Mouse (Mus musculus): ENCODE measurements around the gene Sbk2. TPM values are rescaled to one million over a fixed set of nuclear protein-coding genes. Genes with fewer than 3 reads are reported as not detected.

Sbk2 gene
- total and polyA plus RNA-seq, 3 experiments, result 0.10 to 0.30 TPM; not detected in 1

DNA sequence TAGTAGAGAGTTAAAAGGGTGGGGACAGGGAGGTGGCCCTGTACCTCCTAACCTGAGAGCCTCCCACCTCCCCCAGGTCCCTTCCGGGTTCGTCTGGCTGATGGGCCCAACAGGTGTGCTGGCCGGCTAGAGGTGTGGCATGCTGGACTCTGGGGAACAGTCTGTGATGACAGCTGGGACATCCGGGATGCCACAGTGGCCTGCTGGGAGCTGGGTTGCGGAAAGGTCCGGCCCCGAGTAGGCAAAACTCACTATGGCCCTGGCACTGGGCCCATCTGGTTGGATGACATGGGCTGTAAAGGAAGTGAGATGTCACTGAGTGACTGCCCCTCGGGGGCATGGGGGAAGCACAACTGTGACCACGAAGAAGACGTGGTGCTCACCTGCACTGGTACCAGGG lies 27.4 kb downstream of the Sbk2 start:
- TF ChIP-seq ELF1 (IDR thresholded peaks at IDR 0.05; ENCODE audit: low read depth, low read length) (peak; percentile 33; the same call in 1 of the 2 replicates), USF1 (IDR thresholded peaks at IDR 0.05; ENCODE audit: low read depth, low read length) (no peak)
- Histone ChIP-seq H3K4me3 (replicated peaks in 1 of 3; ENCODE audit: low read depth in 2 of 3, low read length in 2 of 3, poor library complexity in 1 of 3) (peak overlapping the region in 1 of 3 experiments; percentile 14), H3K79me2 (replicated peaks; ENCODE audit: control insufficient read depth, extremely low read depth, insufficient read depth, poor library complexity, severe bottlenecking) (no peaks in the 10 kb centered on the region), H3K36me3 (replicated peaks in 1 of 2; ENCODE audit: control insufficient read depth in 1 of 2, insufficient read depth in 1 of 2, low read length in 1 of 2) (peaks cover 0 to 2% of the 10 kb centered on the region in 2 experiments), H3K27me3 (replicated peaks) (no peaks in the 10 kb centered on the region), H3K27ac (ENCODE audit: insufficient read depth, low read depth) (no peak overlapping the region), H3K9me3 (replicated peaks; ENCODE audit: low read length) (peaks cover 5% of the 10 kb centered on the region), H3K4me1 (ENCODE audit: control insufficient read depth in 1 of 2, insufficient read depth in 2 of 2) (peaks cover 6 to 38% of the 10 kb centered on the region in 2 experiments), H3K4me2 (ENCODE audit: insufficient read depth, low read depth, poor library complexity, severe bottlenecking) (no peak overlapping the region), H3K9ac (ENCODE audit: insufficient read depth, low read depth) (no peak overlapping the region)
- in situ Hi-C loops (cut with MboI; ENCODE audit: low pct_ligation_motif_present, low pct_unique_long_range_greater_than_20kb, low sequenced_read_pairs), result no loop called here
- DNase-seq (ENCODE audit: extremely low read depth), result peak; percentile 31
- dilution Hi-C loops (cut with MboI; ENCODE audit: extremely low pct_ligation_motif_present, extremely low pct_unique_long_range_greater_than_20kb, low sequenced_read_pairs), result no loop called here

DNA sequence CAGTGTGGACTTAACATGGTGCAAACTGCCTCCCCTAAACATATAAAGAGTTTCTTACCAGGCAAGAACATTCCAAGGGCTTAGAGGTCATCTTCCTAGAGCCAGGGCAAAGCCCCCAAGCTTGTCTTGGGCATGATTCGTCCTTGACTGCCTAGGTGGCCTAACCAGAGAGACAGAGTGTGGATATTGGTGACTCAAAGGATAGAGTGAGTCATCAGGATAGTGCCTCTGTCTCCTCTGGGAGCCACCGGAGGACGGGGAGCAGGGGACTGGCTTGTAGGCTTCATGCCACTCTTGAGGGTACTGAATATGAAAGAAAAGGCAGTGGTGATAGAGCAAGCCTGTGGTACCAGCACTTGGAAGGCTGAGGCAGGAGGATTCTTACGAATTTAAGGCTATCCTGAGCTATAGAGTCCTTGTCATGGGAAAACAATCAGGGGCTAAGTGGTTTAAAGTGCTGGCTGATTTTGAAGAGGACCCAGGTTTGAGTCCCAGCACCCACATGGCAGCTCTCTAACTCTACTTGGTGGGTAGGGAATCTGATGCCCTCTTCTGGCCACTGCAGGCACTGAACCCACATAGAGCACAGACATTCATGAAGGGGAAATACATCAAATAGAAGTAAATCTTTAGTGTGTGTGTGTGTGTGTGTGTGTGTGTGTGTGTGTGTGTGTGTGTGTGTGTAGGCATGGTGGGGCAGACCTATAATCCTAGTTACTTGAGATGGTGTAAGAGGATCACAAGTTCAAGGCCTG lies 29.9 kb downstream of the Sbk2 start:
- Histone ChIP-seq H3K27me3 (replicated peaks) (no peaks in the 10 kb centered on the region), H3K79me2 (replicated peaks; ENCODE audit: control insufficient read depth, extremely low read depth, insufficient read depth, poor library complexity, severe bottlenecking) (no peaks in the 10 kb centered on the region), H3K4me3 (replicated peaks in 1 of 3; ENCODE audit: low read depth in 2 of 3, low read length in 2 of 3, poor library complexity in 1 of 3) (no peak overlapping the region), H3K4me2 (ENCODE audit: insufficient read depth, low read depth, poor library complexity, severe bottlenecking) (no peak overlapping the region), H3K9me3 (replicated peaks; ENCODE audit: low read length) (peaks cover 5% of the 10 kb centered on the region), H3K27ac (ENCODE audit: insufficient read depth, low read depth) (no peak overlapping the region), H3K36me3 (replicated peaks in 1 of 2; ENCODE audit: control insufficient read depth in 1 of 2, insufficient read depth in 1 of 2, low read length in 1 of 2) (no peaks in the 10 kb centered on the region), H3K4me1 (ENCODE audit: control insufficient read depth in 1 of 2, insufficient read depth in 2 of 2) (peaks cover 6 to 38% of the 10 kb centered on the region in 2 experiments), H3K9ac (ENCODE audit: insufficient read depth, low read depth) (no peak overlapping the region)
- in situ Hi-C loops (cut with MboI; ENCODE audit: low pct_ligation_motif_present, low pct_unique_long_range_greater_than_20kb, low sequenced_read_pairs), result no loop called here
- DNase-seq (ENCODE audit: extremely low read depth), result no peak
- dilution Hi-C loops (cut with MboI; ENCODE audit: extremely low pct_ligation_motif_present, extremely low pct_unique_long_range_greater_than_20kb, low sequenced_read_pairs), result no loop called here
- TF ChIP-seq CHD1 (IDR thresholded peaks at IDR 0.05; ENCODE audit: low read depth, low read length), result no peak
- TF ChIP-seq SMC3 (IDR thresholded peaks at IDR 0.05; ENCODE audit: low read depth, low read length), result 0 out of 2 replicates have a peak, but pooled peaks have one; percentile 8
- TF ChIP-seq CHD2 (IDR thresholded peaks at IDR 0.05; ENCODE audit: low read length), result no peak
- no peak for TF ChIP-seq IRF4 (IDR thresholded peaks at IDR 0.05; ENCODE audit: low read depth, low read length)
- TF ChIP-seq ZKSCAN1 (IDR thresholded peaks at IDR 0.05; ENCODE audit: borderline replicate concordance, low read depth, low read length), result no peak
- TF ChIP-seq MAFK (IDR thresholded peaks at IDR 0.05; ENCODE audit: insufficient replicate concordance, low read length), result no peak
- TF ChIP-seq CTCF (conservative IDR thresholded peaks at IDR 0.05 in 1 of 2, IDR thresholded peaks at IDR 0.05 in 1 of 2; ENCODE audit: low read depth in 2 of 2, low read length in 2 of 2), result peak in 1 of 2 experiments; percentile 36; a peak in 1 of 4 replicates

DNA sequence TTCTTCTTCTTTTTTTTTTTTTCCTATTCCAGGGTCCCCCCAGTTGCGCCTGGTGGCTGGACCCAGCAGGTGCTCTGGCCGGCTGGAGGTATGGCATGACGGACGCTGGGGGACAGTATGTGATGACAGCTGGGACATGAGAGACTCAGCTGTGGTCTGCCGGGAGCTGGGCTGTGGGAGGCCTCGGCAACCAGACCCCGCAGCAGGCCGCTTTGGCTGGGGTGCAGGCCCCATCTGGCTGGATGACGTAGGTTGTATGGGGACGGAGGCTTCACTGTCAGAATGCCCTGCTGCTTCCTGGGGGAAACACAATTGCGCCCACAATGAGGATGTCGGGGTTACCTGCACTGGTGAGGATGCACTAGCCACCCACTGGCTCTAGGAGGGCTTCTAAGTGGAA lies 31.1 kb downstream of the Sbk2 start:
- Histone ChIP-seq H3K4me3 (replicated peaks in 1 of 3; ENCODE audit: low read depth in 2 of 3, low read length in 2 of 3, poor library complexity in 1 of 3) (no peak overlapping the region), H3K4me1 (ENCODE audit: control insufficient read depth in 1 of 2, insufficient read depth in 2 of 2) (peaks cover 6 to 31% of the 10 kb centered on the region in 2 experiments), H3K9ac (ENCODE audit: insufficient read depth, low read depth) (no peak overlapping the region), H3K27me3 (replicated peaks) (no peaks in the 10 kb centered on the region), H3K9me3 (replicated peaks; ENCODE audit: low read length) (peaks cover 5% of the 10 kb centered on the region), H3K79me2 (replicated peaks; ENCODE audit: control insufficient read depth, extremely low read depth, insufficient read depth, poor library complexity, severe bottlenecking) (no peaks in the 10 kb centered on the region), H3K4me2 (ENCODE audit: insufficient read depth, low read depth, poor library complexity, severe bottlenecking) (no peak overlapping the region), H3K27ac (ENCODE audit: insufficient read depth, low read depth) (no peak overlapping the region), H3K36me3 (replicated peaks in 1 of 2; ENCODE audit: control insufficient read depth in 1 of 2, insufficient read depth in 1 of 2, low read length in 1 of 2) (no peaks in the 10 kb centered on the region)
- TF ChIP-seq EP300 (IDR thresholded peaks at IDR 0.05; ENCODE audit: low read length) (no peak), ZNF384 (IDR thresholded peaks at IDR 0.05; ENCODE audit: low read depth, low read length) (no peak), PAX5 (IDR thresholded peaks at IDR 0.05; ENCODE audit: low read length) (no peak), USF2 (conservative IDR thresholded peaks at IDR 0.05; ENCODE audit: low read depth, low read length) (no peak), SIN3A (IDR thresholded peaks at IDR 0.05; ENCODE audit: low read length) (no peak)
- DNase-seq (ENCODE audit: extremely low read depth), result no peak
- in situ Hi-C loops (cut with MboI; ENCODE audit: low pct_ligation_motif_present, low pct_unique_long_range_greater_than_20kb, low sequenced_read_pairs) (no loop called here), dilution Hi-C loops (cut with MboI; ENCODE audit: extremely low pct_ligation_motif_present, extremely low pct_unique_long_range_greater_than_20kb, low sequenced_read_pairs) (no loop called here)
